9 mouse cellular contexts compared by ENCODE assay signal in the genomic region with DNA sequence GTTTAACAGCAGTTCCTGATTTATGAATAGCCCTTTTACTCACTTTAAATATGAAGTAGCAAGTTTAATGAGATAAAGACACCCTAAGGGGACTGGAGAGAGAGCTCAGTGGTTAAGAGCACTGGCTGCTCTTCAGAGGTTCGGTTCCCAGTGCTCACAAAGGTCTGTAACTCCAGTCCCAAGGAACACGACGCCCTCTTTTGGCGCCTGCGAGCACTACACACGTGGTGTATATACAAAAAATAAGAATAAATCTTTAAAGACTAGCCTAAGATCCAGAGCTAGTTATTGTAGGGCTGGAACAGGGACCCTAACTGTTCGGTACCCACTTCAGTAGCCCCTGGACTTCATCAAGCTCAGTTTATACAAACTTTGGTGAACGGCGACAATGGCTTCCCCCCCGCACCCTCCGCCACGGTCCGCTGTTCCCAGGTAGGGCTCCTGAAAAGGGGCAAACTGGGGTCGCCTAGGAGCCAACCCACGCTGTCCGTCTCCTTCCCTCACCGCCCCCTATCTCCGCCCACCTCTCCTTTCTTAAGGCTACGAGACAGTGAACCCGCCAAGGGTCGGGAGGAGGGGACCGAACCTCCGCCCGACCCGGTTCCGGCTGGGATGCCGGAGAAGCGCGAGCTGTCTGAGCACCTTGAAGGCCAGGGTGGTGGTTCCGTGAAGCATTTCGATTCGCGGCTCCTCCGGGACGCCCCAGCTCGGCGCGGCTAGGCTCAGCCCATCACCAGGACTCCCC. TPM values are rescaled to one million over a fixed set of nuclear protein-coding genes. Genes with fewer than 3 reads are reported as not detected.
DNase-seq lines count a peak whose midpoint lies in the region; ATAC-seq lines count a peak whose summit lies in the region.
"Had no signal": no experiment of that assay in that cellular context is flagged by ENCODE, and none has a peak within 500 bp of the region (broad histone marks: within the 10 kb centered on the region; RNA-seq: fewer than 3 reads in every experiment).

No protein-coding gene starts in this region.

- WGBS in hindbrain, embryonic 15.5 days, result 2% methylated on average over 36 of the region's 38 CpGs

- H3K9ac ChIP-seq in hindbrain, embryonic 15.5 days, result peak overlapping the region; percentile 87

- peak overlapping the region; percentile 60 for H3K4me2 ChIP-seq in hindbrain, embryonic 15.5 days

- H3K27ac ChIP-seq in hindbrain, embryonic 15.5 days (replicated peaks), result peak overlapping the region; percentile 84

- H3K4me1 ChIP-seq in hindbrain, embryonic 15.5 days (replicated peaks), result peaks cover 21% of the 10 kb centered on the region

- DNase-seq in cerebellum, adult 9-10 months, result peak; percentile 61
- no peak for DNase-seq in cerebellum, adult 11-12 months
- DNase-seq in thymus, postnatal 14 days, result peak; percentile 33
- DNase-seq in thymus, postnatal 36 days, result no peak
- DNase-seq in right cerebral cortex, postnatal 25 days, result no peak
- DNase-seq in frontal cortex, postnatal 36 days (ENCODE audit: low spot score in 2 of 2), result no peak

- H3K36me3 ChIP-seq in hindbrain, embryonic 15.5 days, result peaks cover 19% of the 10 kb centered on the region

- H3K9me3 ChIP-seq in hindbrain, embryonic 15.5 days, result no peaks in the 10 kb centered on the region

- H3K4me3 ChIP-seq in hindbrain, embryonic 15.5 days, result peak overlapping the region; percentile 79

- peak; percentile 68 for ATAC-seq in hindbrain, embryonic 15.5 days (ENCODE audit: low FRiP score, low read depth)
- ATAC-seq in megakaryocyte-erythroid progenitor cell, adult 5-6 weeks (replicated peaks; ENCODE audit: low FRiP score, low TSS enrichment, poor library complexity, severe bottlenecking), result peak; percentile 67

- no peaks in the 10 kb centered on the region for H3K27me3 ChIP-seq in hindbrain, embryonic 15.5 days

RNA-seq across cellular contexts. Expression of gene Psmb5, which starts 0.5 kb away (rescaled TPM):
- 441 and 446 TPM in 2 replicates for polyA plus RNA-seq in hindbrain, embryonic 15.5 days (2015; fragmentation: Nextera tagmentation; extraction: Ambion mirVana)
- 221 and 258 TPM in 2 replicates for total RNA-seq in megakaryocyte-erythroid progenitor cell, adult 5-6 weeks (2014; fragmentation: Nextera tagmentation)
- 39.5 and 75.5 TPM in 2 replicates for total RNA-seq in megakaryocyte-erythroid progenitor cell, adult 5-6 weeks (2017)

RNA-seq across cellular contexts. Expression of gene Psmb11, which starts 3.9 kb away (rescaled TPM):
- not detected in 2 replicates for polyA plus RNA-seq in hindbrain, embryonic 15.5 days (2015; fragmentation: Nextera tagmentation; extraction: Ambion mirVana)
- 0.45 TPM in 1 of 2 replicates, not detected in the other for total RNA-seq in megakaryocyte-erythroid progenitor cell, adult 5-6 weeks (2014; fragmentation: Nextera tagmentation)
- not detected in 2 replicates for total RNA-seq in megakaryocyte-erythroid progenitor cell, adult 5-6 weeks (2017)

RNA-seq across cellular contexts. Expression of gene 4931414P19Rik, which starts 11.5 kb away (rescaled TPM):
- 5.1 and 6.1 TPM in 2 replicates for polyA plus RNA-seq in hindbrain, embryonic 15.5 days (2015; fragmentation: Nextera tagmentation; extraction: Ambion mirVana)
- 6.2 and 12.7 TPM in 2 replicates for total RNA-seq in megakaryocyte-erythroid progenitor cell, adult 5-6 weeks (2014; fragmentation: Nextera tagmentation)
- 2.9 and 7.3 TPM in 2 replicates for total RNA-seq in megakaryocyte-erythroid progenitor cell, adult 5-6 weeks (2017)

RNA-seq across cellular contexts. Expression of gene Gm17606, which starts 23.4 kb away (rescaled TPM):
- polyA plus RNA-seq in hindbrain, embryonic 15.5 days (2015; fragmentation: Nextera tagmentation; extraction: Ambion mirVana), result not detected in 2 replicates
- total RNA-seq in megakaryocyte-erythroid progenitor cell, adult 5-6 weeks (2014; fragmentation: Nextera tagmentation), result not detected in 2 replicates
- total RNA-seq in megakaryocyte-erythroid progenitor cell, adult 5-6 weeks (2017), result not detected in 2 replicates
- total RNA-seq: neutrophil, adult 5-6 weeks had no signal

RNA-seq across cellular contexts. Expression of gene Cdh24, which starts 23.8 kb away (rescaled TPM):
- 12.2 and 12.6 TPM in 2 replicates for polyA plus RNA-seq in hindbrain, embryonic 15.5 days (2015; fragmentation: Nextera tagmentation; extraction: Ambion mirVana)
- 2.3 and 2.5 TPM in 2 replicates for total RNA-seq in megakaryocyte-erythroid progenitor cell, adult 5-6 weeks (2014; fragmentation: Nextera tagmentation)
- total RNA-seq in megakaryocyte-erythroid progenitor cell, adult 5-6 weeks (2017), result 0.15 and 1.7 TPM in 2 replicates

Comparison
In these comparisons a context has a peak if more than half of its experiments do, and no peak if none do; other contexts are left out.
1. DNase-seq: peak in cerebellum, adult 9-10 months (single experiment) and thymus, postnatal 14 days (single experiment); none in cerebellum, adult 11-12 months (single experiment), thymus, postnatal 36 days (0 of 2), right cerebral cortex, postnatal 25 days (single experiment) and frontal cortex, postnatal 36 days (0 of 2).